Mouse (Mus musculus) frontal cortex, adult (tissue): ENCODE measurements at regions not wholly inside any gene's neighbourhood (a gene's known extent, or its start where the extent isn't known, plus 50 kb on each side); places are given as distances from the start of the nearest gene placed in this dataset.

Experiments
- ATAC-seq: cut with Nextera tagmentation; 2 replicates; pipeline ENCODE4 v1.9.2; 2017; ENCODE audit warnings: mild to moderate bottlenecking, moderate library complexity, mixed read lengths; ENCODE audit not compliant: low TSS enrichment

DNA sequence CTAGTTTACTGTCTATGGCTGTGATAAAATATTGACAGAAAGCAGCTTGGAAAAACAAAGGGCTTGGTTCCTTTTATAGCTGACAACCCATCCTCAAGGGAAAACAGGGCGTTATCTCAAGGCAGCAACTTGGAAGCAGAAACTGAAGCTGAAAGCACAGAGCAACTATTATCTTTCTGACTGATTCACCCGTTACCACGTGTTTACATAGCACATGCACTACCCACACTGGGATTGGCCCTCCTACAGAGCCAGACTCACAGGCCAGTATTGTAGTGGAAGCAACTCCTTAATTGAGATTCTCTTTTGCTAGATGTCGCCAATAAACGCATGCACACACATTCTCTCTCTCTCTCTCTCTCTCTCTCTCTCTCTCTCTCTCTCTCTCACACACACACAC, 465.5 kb downstream of the Pros1 start:
- ATAC-seq, result no peak

DNA sequence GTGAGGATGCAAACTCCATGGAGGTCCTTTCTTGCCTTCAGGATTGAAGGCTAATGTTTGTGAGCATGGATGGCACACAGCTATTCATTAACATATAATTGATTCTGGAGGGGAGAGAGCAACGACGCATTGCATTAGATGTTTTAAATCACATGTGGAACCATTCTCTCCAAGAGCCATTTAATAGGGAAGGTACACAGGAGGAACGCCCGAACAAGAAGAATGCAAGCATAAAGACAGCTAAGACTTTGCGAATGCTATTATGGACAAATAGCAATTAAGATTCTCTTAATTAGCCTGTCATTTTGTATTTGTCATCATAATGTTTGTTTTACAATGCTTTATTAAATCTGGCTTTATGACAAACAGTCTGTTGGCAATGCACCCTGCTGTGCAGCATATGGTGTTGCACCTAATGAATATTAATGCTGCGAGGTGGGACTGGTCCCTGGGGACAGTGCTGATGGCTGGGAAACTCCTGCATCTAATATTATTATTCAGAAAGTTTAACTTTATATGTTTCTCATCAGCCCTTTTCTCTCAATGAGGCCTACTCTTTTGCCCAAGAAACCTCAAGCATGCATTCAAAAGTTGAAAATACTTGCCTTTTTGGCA, 497.5 kb downstream of the Pros1 start:
- ATAC-seq, result no peak

DNA sequence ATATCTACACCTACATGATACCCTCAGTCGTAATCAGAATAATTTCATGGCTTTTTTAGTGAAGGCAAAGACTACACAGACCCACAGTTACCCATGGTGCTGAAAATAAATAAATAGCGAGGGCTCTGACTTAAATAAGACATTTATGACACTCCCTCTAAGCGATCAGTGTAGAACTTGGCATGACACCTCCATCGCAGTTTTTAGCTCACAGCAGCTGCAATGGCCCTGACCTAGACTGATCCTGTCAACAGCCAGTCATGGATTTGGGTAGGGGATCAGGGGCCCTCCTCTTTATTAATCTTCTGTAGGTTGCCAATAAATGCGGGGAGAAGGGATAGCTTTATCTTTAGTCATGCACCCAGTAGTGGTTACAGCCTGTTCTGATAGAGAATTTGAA, 494.1 kb downstream of the Epha3 start:
- no peak for ATAC-seq

DNA sequence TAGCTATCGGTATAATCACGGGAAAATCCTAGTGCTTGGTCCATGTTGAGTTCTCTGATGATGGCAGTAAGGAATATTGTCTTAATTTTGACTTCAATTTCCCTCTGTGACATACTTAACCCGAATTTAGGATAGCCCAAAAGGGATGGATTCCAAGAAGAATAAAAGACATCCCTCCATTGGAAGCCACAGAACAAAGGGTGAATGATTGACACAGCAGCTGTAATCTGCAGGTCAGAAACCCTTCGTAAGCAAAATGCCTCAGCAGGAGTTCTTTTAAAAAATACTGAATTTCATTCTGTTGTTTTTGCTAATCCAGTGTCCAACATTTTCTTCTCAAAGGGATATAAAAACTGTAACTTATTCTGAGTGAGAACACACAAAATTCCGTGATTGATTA, 492.7 kb downstream of the Epha3 start:
- no peak for ATAC-seq

DNA sequence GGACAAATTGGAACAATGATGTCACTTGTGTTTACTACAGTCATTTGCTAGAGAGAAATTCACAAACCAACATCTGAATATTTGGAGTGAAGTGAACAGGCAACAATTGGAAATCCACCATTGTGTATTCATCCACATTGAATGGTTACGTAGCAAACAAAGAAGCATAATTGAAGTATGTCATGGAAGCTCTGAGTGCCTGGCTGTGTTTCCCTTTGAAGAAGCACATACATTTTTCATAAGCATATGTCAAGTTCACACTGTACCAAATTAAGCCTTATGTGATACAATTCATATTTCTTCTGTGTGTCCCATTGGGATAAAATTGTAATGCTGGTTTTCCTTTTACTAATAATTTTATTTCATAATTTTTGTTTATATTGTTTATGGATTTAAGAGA, 459.0 kb downstream of the Epha3 start:
- no peak; the same call in 1 of the 2 replicates for ATAC-seq

DNA sequence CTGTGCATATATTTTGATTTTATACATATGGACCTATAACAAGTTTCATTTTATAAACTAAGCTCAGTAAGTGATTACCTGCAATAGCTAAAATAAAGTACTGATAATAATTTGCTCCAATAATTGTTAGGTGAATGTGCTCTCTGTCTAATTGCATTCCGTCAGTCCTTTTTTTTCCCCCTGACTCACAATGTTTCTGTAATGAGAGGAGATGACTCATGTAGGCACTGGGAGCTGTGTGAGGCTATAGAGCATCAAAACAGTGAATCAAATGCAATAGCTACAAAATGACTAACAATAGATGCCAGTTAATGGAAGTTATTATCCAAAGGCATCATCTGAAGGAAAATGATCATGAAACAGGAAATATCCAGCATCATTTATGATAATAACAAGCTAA, 451.3 kb downstream of the Epha3 start:
- no peak for ATAC-seq

DNA sequence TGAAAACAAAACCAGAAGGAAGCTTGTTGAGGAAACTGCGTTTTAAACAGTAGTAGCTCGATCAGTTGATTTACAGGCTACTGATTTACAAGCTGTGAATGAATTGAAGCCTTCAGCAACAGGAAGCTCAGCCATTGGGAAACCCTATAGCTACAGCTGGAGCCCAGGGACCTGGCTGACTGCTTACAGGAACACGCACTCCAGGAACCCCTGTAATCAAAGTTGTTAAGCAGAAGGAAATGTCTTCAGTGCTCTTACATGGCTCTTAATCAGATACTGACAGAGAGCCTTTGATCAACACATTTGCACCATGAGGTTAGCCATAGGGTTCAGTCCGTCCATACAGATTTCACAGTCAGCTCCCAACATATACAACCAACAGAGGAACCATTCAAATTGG, 411.7 kb downstream of the Epha3 start:
- ATAC-seq, result no peak

DNA sequence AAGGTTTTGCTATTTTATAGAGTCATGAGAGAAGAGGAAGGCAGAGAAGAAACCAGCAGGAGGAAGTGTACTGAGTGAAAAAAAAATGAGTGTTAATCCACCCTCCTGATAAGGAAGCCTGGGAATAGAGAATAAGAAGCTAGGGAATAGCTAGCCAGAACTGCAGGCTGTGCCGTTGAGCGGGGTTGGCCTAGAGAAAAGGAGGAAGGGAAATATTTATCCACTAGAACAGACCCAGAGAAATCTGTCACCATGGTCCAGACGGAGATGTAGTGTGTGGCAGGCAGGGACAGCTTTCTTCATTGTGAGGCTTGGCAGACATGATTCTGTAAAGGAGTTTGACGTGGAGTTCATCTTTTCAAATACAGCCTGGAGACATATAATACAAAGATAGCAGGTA, 397.4 kb downstream of the Epha3 start:
- ATAC-seq, result no peak

DNA sequence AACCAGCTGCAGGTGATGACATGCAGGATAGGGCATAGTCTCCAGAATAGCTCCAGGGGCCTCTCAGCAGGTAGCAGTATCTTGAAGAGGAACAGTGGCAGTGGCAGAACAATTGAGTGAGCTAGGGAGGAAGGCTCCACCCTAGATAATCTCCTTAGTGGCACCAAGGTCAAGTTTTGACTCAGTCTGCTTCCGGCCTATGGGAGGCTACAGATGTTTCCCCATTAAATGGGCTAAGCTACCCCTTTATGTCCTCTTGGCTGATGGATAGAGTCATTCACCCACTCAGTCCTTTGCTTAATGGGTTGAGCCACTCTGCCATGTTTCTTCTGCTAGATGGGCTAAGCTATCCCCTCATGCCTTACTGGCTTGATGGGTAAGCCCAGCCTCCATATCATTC, 395.1 kb downstream of the Epha3 start:
- ATAC-seq, result no peak
